Mouse (Mus musculus): Measurements from ENCODE around the gene Lrrc28.
A peak's percentile ranks its signal among the peaks of the same experiment; 100 is the strongest.
"Not testable (repeated sequence)": the region's sequence is repeated elsewhere in the genome, so short reads cannot be mapped to it uniquely, and the experiment has no call there.

Gene Lrrc28

DNA sequence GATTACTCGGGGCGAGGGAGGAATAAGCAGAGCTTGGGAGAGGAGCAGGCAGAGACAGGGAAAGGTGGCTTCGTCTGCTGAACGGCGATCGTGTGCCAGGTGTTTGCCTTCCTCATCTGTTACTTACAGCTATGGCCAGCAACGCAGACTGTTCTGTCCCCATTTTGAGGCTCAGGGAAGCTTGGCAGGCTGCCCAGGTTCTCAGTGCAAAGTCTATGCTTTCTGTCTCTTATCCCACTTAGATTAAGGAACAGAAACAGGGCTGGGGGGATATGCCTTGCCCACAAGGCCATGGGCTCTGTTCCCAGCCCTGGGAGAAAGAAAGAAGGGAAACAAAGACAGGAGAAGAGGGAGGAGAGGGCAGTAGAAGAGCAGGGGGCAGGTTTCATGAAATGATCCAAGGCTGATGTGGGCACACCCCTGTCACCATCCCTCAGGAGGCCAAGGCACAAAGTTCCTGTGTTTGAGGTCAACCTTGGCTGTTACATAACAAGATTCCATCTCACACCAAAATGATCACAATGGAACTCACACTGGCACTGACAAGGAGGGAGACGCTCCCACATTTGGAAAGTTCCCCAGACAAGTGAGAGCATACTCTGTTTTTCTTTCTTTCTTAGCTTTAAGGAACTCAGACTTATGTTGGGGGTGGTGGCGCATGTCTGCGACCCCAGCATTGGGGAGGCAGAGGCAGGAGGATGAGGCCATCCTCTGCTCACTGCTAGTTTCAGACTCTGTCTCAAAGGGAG is 116.8 kb downstream of the Lrrc28 start:
- DNase-seq, result peak; percentile 69

DNA sequence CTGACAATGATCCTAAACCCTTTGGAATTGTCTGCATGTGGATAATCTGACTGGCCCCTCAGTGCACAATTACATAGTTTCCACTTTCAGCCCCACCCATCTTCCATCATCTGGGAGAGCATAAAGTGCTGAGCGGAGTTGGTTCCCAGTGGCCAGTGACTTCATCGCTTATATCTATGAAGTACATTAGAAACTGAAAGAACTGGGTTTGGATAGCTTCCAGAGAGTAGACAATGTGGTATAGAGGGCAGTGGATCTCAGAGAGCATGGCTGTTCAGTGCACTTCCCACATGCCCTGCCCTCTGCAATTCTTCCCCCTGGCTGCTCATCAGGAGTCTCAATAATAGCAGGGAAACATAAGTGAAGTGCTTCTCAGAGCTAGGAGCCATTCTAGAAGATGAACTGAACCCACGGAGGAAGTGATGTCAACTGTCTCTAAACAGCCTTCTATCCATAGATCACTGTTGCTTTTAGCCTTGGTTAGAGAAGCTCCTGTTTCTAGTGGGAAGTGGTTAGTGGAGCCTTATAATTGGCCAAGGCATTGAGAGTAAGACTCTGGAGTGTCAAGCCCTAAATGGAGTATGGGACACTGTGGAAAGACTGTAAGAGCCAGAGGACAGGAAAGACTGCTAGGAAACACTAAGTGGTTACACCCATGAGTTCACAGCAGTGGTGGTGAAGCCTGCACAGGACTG is 119.0 kb downstream of the Lrrc28 start:
- no peak for DNase-seq

DNA sequence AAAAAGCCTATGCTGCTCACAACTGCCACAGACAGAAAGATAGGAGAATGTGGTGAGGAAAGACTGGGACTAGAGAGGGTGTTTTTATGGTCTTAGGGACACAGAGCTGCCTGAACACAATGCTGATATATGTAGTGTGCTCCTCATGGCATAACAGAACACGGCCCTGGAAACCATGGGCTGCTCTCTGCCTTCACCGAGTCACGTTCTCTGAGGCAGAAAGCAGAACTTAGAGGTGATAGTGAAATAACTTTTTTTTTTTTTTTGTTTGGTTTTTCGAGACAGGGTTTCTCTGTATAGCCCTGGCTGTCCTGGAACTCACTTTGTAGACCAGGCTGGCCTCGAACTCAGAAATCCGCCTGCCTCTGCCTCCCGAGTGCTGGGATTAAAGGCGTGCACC is 121.0 kb downstream of the Lrrc28 start:
- not testable (repeated sequence) for DNase-seq

DNA sequence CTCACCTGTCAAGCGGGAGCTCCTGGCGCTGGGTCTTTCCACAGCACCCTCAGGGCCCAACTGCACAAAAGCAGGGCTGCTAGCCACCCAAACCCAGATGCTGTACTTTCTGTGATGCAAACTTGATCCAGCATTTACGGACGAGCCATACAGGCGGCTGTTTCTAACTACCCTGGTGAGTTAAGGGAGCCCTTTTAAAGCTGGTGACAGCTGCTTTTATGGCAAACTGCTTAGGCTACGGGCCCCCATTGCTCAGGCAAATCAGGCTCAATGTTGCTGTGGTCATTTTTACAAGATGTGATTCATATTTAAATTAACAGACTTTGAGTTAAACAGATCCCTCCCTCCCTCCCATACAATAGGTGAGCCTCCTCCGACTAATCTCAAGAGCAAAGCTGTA is 121.7 kb downstream of the Lrrc28 start:
- DNase-seq, result no peak

DNA sequence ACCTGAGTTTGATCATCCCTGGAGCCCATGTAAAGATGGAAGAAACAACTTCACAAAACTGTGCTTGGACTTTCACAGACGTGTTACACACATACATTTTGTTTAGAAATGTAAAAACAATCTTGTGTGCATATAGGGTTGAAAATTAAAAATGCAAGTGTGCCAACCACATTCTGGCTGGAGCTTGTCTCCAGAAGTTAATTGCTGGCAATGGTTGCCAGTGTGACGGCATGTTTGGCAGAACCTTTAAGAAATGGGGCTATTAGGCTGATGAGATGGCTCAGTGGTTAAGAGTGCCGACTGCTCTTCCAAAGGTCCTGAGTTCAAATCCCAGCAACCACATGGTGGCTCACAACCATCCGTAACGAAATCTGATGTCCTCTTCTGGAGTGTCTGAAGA is 123.3 kb downstream of the Lrrc28 start:
- DNase-seq, result not testable (repeated sequence)

DNA sequence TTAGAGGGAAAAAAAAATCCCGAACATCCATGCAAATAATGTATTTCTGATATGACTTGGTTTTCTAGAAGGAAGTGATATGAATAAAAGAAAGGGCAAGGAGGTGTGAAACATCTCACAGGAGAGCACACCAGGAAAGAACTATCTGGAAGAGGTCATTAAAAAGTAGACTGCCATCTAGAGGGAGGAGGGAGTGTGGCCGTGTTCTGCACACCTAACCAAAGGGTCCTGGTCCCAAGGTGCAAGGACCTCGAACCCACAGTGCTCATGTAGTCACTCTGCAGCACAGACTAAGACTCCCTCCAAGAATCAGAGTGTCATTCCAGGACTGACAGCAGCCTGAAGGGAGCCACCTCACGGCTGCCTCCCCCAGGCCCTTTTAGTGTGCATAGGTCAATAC is 124.1 kb downstream of the Lrrc28 start:
- no peak for DNase-seq

DNA sequence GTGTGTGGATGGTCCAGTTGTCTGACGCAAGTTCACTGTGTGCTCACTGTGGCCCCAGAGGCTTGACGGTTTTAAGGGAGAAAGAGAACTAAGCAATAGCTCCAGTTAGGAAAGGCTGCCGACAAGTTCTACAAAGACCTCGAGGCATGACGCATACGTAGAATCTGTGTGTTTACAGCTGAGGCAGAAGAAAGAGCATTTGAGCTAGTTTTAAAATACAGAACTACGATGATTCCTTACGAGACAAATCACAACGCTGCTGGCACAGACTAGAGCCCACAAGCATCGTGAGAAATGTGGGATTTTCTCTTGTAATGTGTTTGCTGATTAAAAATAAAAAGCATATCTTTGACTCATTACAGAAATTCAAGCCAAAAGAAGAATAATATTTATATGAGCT is 125.1 kb downstream of the Lrrc28 start:
- no peak for DNase-seq

DNA sequence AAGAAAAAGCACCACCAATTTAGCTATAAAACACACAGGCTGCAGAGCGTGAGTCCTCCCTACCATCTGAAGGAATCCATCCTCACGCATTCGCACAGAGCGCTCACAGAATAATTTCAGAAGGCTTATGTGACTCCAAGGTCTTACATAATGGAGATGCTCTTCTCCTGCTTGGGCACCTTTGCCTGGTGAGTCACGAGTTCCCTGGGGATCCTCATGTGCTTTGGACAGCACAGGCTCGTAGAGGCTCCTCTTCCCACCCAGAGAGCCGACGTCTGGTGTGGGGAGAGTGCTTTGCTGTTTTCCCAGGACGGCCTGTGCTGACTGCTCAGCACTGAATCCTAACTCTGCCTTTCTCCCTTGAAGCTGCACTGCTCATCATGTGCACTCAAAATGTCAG is 129.4 kb downstream of the Lrrc28 start:
- no peak for DNase-seq

DNA sequence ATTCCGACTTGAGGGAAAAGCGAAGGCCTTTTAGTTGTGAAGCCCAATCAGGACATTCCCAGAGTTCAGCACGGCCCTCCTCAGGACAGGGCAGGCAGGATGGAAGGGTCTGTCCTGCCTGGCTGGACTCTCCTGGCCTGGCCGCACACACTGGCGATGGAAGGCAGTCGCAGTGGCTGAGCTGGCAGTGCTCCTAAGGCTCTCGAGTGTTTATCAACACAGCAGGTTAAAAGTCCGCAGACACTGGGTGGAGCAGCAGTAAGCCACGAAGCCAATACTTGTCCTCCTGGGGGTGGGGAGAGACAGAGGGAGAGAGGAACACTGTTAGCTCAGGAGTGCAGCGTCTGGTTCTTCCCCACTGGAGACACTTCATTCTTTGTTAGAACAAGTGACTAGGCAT is 130.2 kb downstream of the Lrrc28 start:
- no peak for DNase-seq

DNA sequence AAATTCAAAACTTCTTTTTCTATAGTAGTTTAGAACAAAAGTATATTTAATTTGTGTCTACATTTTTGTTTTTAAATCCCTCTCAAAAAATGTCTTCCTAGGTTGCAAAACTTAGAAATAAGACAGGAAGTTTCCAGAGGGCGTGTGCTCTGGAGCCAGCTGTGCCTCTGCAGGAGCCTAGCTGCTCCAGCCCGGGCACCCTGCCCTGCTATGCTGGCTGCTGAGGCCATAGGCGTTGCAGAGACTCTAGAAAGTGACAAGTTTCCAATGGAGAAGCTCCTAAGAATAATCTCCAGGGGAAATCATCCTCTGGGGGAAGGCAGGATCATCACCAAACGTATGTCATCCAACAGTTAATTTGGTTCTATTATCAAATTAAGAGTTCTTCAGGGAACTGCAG is 130.7 kb downstream of the Lrrc28 start:
- DNase-seq, result no peak

DNA sequence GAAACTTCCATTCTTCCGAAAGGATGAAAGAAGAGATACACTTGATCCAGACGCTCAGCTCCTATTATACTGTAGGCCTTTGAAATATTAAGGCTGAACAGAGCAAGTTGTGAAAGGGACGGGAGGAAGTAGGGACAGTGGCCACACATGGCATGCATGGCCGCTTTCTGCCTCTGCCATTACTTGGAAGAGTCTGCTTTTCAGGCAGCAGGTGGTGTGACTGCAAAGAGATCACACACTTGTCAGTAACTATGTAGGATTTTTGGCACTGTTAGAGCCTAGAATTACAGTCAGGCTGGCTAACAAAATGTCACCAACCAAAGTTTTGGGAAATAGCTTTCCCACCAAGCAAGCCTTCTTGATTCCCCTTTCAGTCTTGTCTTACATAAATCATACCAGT is 131.4 kb downstream of the Lrrc28 start:
- no peak for DNase-seq

DNA sequence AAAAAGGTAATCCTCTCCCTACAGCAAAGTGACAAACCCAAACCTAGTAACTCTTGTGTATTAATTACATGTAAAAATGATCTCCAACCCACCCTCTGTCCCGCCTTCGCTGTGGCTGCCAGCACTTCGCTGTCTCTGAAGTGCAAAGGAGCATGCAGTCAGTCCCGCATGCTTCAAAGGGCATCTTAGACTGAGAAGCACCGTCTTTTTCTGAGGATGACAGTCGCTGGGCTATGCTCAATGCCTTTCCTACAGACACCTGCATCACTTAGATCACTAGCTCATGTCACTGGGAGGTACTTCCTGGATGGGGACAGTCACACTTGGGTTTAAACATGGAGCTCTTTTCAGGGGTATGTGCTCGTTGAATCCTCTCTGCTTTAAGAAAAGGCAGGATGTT is 133.5 kb downstream of the Lrrc28 start:
- DNase-seq, result no peak

DNA sequence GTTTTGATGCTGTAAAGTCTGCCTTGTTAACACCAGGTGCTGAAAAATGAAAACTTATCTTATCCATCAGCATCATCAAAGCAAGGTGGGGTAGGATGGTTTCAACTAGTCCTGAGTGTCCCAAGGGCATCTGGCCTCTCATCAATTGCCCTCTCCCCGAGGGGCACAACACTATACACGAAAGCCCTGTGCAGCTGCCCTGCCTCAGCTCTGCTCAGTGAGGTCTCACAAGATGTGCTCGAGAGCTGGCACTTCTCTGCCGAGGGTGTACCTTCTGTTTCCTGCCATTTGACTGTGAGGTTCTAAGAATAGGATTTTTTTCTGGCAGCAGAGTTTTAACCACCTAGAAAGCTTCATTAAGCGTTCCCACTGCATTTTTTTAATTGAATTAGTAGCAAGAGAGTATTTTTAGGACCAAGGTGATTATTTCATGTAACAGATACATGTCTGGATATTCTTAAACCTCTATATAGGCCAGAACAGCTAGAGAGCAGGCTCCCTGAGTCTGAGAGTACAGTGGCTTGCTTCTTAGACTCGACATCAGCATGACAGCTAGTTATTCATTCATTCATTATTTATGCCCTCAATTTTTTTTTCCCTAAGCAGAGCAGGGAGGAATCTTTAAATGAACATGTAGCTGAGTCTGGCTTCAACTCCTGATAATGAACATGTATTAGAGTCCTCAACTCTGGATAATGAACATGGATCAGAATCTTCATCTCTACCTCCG is 141.6 kb downstream of the Lrrc28 start:
- DNase-seq, result no peak

DNA sequence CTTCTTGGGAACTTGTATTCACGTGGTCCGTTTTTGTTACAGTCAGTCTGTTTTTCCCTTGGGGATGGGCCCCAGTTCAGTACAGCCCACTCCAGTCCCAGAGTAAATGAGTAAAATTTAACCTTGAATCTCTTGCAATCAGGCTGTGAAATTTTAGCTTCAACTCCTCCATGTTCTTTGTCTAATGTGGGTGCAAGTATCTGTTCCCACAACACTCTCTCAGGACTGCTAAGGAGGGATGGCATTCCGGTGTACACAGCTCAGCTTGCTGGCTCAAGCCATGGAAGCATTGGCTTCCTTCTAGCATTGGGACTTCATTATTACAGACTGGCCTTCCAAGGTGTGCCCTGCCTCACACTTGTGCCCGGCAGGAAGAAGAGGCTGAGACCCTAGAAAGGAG is 142.4 kb downstream of the Lrrc28 start:
- no peak for DNase-seq

DNA sequence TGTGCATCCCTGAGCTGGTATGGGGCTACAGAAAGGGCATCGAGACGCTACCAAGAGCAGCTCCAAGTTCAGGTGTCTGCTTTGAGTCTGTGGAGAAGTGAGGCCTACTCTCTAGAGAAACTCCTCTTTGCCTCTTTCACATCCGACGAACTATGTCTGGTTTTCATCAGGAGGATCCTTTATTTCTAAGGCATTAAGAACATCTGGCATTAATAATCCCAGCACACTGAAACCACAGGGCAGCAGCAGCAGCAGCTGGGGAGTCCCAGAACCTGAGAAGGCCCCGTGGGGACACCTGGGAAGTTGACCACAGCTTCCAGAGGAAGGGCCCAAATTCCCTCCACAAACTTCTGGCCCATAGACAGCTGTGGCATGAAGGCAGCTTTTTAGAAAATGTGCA is 144.2 kb downstream of the Lrrc28 start:
- no peak for DNase-seq

DNA sequence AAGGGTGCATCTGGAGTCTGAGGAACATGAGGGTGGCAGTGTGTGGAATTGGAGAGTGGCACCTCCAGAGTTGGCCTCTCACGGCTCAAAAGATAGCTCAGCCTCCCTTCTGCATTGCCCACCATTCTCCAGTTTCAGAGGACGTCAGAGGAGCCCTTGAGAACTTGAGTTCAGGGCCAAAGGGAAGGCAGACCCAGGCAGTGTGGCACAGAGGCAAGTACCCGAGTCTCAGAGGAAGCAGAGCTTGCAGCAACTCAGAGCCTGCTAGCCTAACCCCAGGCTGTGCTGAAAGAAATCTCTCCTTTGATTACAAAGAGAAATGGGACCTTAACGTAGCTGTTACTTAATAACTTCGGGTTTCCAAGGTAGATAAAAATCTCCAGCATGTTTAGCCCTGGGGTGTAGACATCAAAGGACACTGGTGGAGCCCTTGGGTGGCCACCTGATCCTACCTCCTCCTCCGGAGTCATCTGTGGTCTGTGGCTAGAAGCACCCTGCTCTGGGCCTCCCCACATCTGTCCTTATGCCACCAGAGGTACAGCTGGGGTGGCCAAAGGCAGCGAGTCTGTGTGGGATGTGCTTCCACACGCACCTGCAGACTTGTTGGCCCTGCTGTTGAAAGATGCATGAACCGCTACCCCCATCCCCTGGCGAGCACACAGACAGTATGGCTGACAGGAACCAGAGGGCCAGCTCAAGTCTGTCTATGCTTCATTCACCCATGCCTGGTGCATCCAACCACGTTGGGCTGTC is 144.8 kb downstream of the Lrrc28 start:
- DNase-seq, result no peak

DNA sequence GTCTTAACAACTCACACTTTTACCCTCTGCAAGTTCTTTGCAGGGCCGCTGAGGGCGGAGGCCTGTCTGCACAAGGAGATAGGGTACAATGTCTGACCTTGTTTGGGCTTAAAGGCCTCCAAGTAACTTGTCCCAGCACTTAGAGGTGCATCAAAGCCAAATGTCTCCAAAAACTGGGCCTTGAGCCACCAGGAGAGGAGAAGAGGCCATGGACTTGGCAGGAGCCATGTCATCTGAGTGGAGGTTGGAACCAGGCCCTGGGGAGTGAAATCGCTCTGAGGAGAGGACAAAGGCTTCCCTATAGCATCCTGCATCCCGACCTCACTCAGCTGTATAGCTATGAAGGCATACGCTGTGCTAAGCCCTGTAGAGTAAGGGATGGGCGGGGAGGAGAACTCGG is 145.6 kb downstream of the Lrrc28 start:
- DNase-seq, result no peak

DNA sequence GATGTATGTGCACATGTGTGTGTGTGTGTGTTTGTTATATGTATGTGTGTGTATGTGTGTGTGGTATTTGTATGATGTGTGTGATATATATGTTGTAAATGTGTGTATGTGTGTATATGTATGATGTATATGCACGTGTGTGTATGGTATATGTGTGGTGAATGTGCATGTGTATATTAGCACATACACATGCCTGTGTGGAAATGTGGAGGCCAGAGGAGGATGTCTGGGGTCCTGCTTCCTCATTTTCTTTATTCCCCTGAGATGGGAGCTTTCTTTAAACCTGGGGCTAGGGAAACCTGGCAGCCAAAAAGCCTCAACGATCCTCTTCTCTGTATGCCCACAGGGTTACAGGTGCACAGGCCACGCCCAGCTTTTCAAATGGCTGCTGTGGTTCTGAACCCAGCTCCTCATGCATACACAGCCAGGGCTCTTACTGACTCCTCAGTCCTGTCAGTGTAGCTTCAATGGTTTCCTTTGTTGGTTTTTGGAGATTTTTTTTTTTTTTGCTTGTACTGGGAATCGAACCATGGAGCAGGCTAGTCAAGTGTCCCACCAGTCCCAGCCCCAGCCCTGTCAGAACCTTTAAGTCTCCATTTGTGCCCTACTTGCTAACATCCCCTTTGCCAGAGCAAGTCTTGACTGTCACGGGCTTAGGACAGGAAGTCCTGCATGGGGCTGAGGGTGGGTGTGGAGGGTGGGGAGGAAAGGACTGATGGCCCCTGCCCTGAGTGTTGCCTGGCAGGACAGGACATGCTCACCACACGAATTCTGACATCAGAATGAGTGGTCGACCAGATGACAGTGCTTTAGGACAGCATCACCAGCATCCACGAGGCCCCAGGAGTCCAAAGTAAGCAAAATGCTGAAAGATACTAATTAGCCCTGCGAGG is 151.0 kb downstream of the Lrrc28 start:
- no peak for DNase-seq

DNA sequence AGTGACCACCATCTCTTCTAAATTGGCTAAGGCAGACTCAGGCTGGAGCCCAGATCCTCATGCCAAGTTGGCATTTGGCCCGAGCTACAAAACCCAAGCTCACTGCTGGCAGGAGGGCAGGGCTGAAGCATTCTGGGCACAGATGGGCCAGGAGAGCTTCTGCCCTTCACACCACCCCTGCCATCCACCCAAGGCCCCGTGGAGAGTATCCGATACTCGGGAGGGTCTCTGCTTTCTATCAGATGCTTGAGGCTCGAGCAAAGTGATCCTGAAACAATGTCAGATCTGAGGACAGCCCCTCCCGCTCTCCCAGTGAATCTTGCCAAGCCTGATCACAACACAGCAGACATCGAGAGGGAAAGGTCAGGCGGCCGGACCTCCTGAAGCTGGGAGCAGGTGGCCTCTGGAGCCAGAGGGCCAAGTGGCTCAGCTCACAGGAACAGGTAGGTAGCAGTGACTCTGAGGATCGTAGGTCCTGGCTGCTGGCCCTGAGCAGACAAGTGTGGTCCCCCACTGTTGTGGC is 157.1 kb downstream of the Lrrc28 start:
- peak; percentile 44 for DNase-seq

DNA sequence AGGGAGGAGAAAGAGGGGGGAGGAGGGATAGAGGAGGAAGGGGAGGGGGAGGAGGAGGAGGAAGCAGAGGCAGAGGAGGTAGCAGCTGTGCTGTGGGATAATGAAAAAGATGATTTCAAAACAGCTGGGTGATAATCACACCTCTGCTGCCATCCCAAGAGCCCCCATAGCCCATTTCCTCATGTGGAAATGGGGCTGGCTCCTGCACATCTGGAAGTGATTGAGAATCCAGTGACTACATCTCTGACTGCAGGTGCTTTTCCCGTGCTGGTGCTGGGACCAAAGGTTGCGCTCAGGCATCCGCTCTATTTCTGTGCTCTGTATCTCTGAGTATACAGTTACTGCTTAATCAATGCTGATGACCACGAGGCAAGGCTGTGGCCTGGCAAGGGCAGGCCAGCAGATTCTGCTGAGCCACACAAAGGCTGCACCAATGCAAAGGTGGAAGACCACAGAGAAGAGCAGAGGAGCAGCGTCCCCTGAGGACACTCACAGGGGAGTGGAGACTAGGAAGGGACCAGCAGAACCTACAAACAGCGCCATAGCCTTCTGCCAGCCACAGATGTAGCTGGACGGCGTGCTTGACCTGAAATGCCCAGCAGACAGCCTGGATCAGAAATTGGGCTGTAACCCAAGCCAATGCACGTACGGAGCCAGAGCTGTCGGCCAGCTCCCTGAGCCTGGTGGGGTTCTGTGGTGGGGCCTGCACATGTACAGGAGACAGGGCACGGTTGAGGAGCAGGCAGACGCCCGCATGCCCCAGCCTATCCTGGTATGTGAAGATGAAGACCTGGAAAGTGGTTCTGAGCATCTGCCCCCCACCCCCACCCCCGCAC is 157.9 kb downstream of the Lrrc28 start:
- no peak for DNase-seq

DNA sequence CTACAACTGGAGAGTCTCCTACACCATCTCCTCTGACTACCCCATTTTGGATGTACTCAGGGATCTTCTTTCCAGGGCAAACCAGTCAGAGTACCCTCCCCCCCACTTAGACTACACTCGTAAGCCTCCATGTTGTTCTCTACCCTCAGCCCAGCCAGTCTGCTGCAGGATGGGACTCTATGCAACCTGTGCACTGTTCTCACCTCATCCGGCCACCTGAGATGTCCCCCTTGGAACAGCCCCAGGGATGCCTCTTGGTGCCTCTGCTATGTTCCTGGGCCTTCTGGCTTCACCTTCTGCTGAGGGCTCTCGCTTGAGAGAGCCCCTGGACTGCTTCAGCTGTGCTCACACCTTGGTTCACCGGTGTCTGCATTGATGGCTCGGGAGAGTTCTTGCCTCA is 158.7 kb downstream of the Lrrc28 start:
- DNase-seq, result no peak

Measured in right cerebral cortex, postnatal 25 days (tissue).